Mouse (Mus musculus): ENCODE data around the gene Sh3pxd2b. TPM values are rescaled to one million over a fixed set of nuclear protein-coding genes. Genes with fewer than 3 reads are reported as not detected.
A peak's percentile ranks its signal among the peaks of the same experiment; 100 is the strongest.

Sh3pxd2b gene
- polyA plus RNA-seq, 1 experiment: 48.4 TPM

- no peak for DNase-seq (ENCODE audit: low read depth)
- TF ChIP-seq CTCF (IDR thresholded peaks at IDR 0.05; ENCODE audit: borderline replicate concordance, extremely low read depth, insufficient read depth, insufficient read length) (no peak), POLR2A (IDR thresholded peaks at IDR 0.05; ENCODE audit: borderline replicate concordance, extremely low read depth, insufficient read depth, insufficient read length, poor library complexity, severe bottlenecking) (no peak)
Observed at GRCm38 (mm10) chr11:32361774-32362173, 14.2 kb downstream of the Sh3pxd2b start.

GRCm38 (mm10) chr11:32363188-32363587, 15.6 kb downstream of the Sh3pxd2b start:
- DNase-seq (ENCODE audit: low read depth): no peak
- TF ChIP-seq POLR2A (IDR thresholded peaks at IDR 0.05; ENCODE audit: borderline replicate concordance, extremely low read depth, insufficient read depth, insufficient read length, poor library complexity, severe bottlenecking) (no peak), CTCF (IDR thresholded peaks at IDR 0.05; ENCODE audit: borderline replicate concordance, extremely low read depth, insufficient read depth, insufficient read length) (no peak)

- DNase-seq (ENCODE audit: low read depth): peak; percentile 90
- no peak for TF ChIP-seq CTCF (IDR thresholded peaks at IDR 0.05; ENCODE audit: borderline replicate concordance, extremely low read depth, insufficient read depth, insufficient read length)
- no peak for TF ChIP-seq POLR2A (IDR thresholded peaks at IDR 0.05; ENCODE audit: borderline replicate concordance, extremely low read depth, insufficient read depth, insufficient read length, poor library complexity, severe bottlenecking)
Observed at GRCm38 (mm10) chr11:32363610-32364220, 16.1 kb downstream of the Sh3pxd2b start.

- TF ChIP-seq CTCF (IDR thresholded peaks at IDR 0.05; ENCODE audit: borderline replicate concordance, extremely low read depth, insufficient read depth, insufficient read length): no peak
- no peak for DNase-seq (ENCODE audit: low read depth)
Observed at GRCm38 (mm10) chr11:32364375-32364774, 16.8 kb downstream of the Sh3pxd2b start.

GRCm38 (mm10) chr11:32365498-32365897, 17.9 kb downstream of the Sh3pxd2b start:
- TF ChIP-seq POLR2A (IDR thresholded peaks at IDR 0.05; ENCODE audit: borderline replicate concordance, extremely low read depth, insufficient read depth, insufficient read length, poor library complexity, severe bottlenecking): no peak
- TF ChIP-seq CTCF (IDR thresholded peaks at IDR 0.05; ENCODE audit: borderline replicate concordance, extremely low read depth, insufficient read depth, insufficient read length): no peak

GRCm38 (mm10) chr11:32367056-32367455, 19.4 kb downstream of the Sh3pxd2b start:
- DNase-seq (ENCODE audit: low read depth): no peak
- no peak for TF ChIP-seq CTCF (IDR thresholded peaks at IDR 0.05; ENCODE audit: borderline replicate concordance, extremely low read depth, insufficient read depth, insufficient read length)
- TF ChIP-seq POLR2A (IDR thresholded peaks at IDR 0.05; ENCODE audit: borderline replicate concordance, extremely low read depth, insufficient read depth, insufficient read length, poor library complexity, severe bottlenecking): no peak

More at GRCm38 (mm10) chr11:32365498-32365897, 17.9 kb downstream of the Sh3pxd2b start:
- DNase-seq (ENCODE audit: low read depth): no peak

GRCm38 (mm10) chr11:32368986-32369385, 21.4 kb downstream of the Sh3pxd2b start:
- TF ChIP-seq CTCF (IDR thresholded peaks at IDR 0.05; ENCODE audit: borderline replicate concordance, extremely low read depth, insufficient read depth, insufficient read length): no peak
- TF ChIP-seq POLR2A (IDR thresholded peaks at IDR 0.05; ENCODE audit: borderline replicate concordance, extremely low read depth, insufficient read depth, insufficient read length, poor library complexity, severe bottlenecking): no peak
- no peak for DNase-seq (ENCODE audit: low read depth)

- peak; percentile 50 for DNase-seq (ENCODE audit: low read depth)
- no peak for TF ChIP-seq CTCF (IDR thresholded peaks at IDR 0.05; ENCODE audit: borderline replicate concordance, extremely low read depth, insufficient read depth, insufficient read length)
- no peak for TF ChIP-seq POLR2A (IDR thresholded peaks at IDR 0.05; ENCODE audit: borderline replicate concordance, extremely low read depth, insufficient read depth, insufficient read length, poor library complexity, severe bottlenecking)
Observed at GRCm38 (mm10) chr11:32370881-32371280, 23.3 kb downstream of the Sh3pxd2b start.

GRCm38 (mm10) chr11:32373266-32374026, 25.8 kb downstream of the Sh3pxd2b start:
- peak; percentile 58 for DNase-seq (ENCODE audit: low read depth)
- TF ChIP-seq CTCF (IDR thresholded peaks at IDR 0.05; ENCODE audit: borderline replicate concordance, extremely low read depth, insufficient read depth, insufficient read length): no peak
- TF ChIP-seq POLR2A (IDR thresholded peaks at IDR 0.05; ENCODE audit: borderline replicate concordance, extremely low read depth, insufficient read depth, insufficient read length, poor library complexity, severe bottlenecking): no peak

GRCm38 (mm10) chr11:32374027-32374589, 26.5 kb downstream of the Sh3pxd2b start:
- DNase-seq (ENCODE audit: low read depth): peak; percentile 50
- no peak for TF ChIP-seq POLR2A (IDR thresholded peaks at IDR 0.05; ENCODE audit: borderline replicate concordance, extremely low read depth, insufficient read depth, insufficient read length, poor library complexity, severe bottlenecking)
- TF ChIP-seq CTCF (IDR thresholded peaks at IDR 0.05; ENCODE audit: borderline replicate concordance, extremely low read depth, insufficient read depth, insufficient read length): no peak

- TF ChIP-seq CTCF (IDR thresholded peaks at IDR 0.05; ENCODE audit: borderline replicate concordance, extremely low read depth, insufficient read depth, insufficient read length): peak; percentile 29; the same call in 1 of the 2 replicates
- no peak for TF ChIP-seq POLR2A (IDR thresholded peaks at IDR 0.05; ENCODE audit: borderline replicate concordance, extremely low read depth, insufficient read depth, insufficient read length, poor library complexity, severe bottlenecking)
- DNase-seq (ENCODE audit: low read depth): no peak
Observed at GRCm38 (mm10) chr11:32375104-32375535, 27.5 kb downstream of the Sh3pxd2b start.
